Mouse (Mus musculus): ENCODE measurements at regions not wholly inside any gene's neighbourhood (a gene's known extent, or its start where the extent isn't known, plus 50 kb on each side); places are given as distances from the start of the nearest gene placed in this dataset.
A peak's percentile ranks its signal among the peaks of the same experiment; 100 is the strongest.

DNA sequence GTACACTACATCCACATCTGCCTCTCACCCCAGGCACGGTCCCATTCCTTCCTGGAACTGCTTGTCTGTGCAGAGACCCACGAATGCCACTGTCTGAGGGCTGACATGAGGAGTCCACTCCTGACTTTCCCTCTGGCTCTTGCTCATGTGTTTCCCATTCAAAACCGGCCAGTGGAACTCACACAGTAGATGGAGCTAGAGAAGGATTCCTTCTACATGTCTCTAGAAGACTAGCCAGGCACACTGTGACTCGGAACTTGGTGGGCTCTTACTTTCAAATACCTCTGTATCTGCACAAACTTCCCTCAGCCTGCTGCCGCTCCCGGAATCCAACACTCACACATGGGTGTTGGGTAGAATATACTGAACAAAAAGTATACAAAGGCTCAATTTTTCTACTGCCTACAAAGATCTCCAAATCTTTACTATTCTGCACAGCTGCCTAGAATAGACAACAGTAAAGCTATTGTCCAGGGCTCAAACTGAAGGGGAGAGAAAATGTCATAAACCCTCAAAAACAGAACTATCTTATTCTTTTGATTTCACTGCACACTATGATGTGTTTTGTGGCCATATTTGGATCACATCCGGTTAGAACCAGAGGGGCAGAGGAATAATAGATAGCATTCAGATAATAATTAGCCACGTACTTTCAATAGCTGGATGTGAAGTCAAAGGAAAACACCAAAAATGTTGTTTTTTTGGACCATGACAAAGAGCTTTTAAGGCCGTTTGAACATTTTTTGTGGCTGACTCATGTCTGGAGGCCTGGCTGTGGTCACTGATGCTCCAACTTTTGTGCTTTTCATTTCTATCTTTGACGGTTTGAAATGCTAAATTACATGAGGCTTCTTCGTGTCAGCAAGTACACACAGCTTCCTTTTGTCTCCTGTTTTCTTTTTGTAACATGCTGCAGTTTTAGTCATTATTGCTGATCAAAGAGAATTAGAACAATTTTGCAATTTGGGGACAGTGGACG, 164.3 kb upstream of the Foxd3 start:
- no peak for DNase-seq (ENCODE audit: low spot score)

DNA sequence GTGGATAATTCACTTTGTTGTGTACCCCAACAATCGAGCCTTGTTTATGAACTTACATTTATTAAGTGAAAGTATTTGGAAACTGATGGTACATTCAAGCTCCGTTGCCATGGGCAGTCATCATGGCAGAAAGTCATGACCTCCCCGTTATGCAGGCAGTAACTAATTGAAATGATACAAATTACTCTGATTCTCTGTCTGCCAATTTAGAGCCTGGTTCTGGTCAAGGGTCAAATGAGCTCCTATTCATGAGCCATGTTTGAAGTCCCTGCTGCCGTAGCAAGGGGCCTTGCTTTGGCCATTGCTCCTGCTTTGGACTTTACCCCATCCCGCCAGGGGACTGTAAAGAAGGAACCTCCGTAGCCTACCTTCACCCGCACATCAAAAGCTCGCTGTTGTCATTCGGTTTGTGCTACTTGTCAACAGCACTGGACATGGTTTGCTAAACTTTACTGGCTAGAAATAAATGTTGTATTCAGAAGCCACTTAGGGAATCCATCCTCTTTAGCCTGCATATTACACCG, 152.8 kb upstream of the Foxd3 start:
- DNase-seq (ENCODE audit: low spot score), result no peak

DNA sequence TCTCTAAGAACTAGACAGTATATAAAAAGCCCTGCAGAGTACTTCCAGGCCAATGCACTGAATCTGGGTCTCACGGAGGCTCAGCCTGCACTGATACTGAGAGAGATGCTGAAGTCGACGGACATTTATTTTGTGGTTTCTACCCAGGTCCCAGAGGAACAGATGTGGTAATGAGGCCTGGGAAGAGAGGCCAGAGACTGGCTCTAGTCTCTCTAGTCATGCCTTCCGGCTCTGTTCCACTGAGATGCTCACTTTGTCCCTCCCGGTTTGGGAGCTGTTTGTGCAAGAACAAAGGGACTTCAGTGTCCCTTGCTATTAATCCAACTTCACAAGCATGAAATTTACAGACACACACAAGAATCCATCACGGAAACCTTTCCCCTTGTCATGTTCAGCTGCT, 144.1 kb upstream of the Foxd3 start:
- DNase-seq (ENCODE audit: low spot score), result no peak

DNA sequence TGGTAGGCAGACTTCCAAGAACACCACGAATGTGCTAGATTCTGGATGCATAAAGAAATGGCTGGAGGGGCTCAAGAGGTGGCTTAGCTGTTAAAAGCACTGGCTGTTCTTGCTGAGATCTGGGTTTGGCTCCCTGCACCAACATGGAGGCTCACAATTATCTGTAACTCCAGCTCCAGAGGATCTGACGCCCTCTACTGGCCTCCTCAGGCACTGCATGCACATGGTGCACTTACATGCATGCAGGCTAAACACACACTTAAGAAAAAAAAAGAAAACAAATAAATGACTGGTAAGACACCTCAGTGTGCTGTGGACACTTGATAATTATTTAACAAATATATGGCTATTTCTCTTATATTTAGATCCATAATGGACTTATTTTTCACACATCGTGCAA, 139.2 kb upstream of the Foxd3 start:
- no peak for DNase-seq (ENCODE audit: low spot score)

DNA sequence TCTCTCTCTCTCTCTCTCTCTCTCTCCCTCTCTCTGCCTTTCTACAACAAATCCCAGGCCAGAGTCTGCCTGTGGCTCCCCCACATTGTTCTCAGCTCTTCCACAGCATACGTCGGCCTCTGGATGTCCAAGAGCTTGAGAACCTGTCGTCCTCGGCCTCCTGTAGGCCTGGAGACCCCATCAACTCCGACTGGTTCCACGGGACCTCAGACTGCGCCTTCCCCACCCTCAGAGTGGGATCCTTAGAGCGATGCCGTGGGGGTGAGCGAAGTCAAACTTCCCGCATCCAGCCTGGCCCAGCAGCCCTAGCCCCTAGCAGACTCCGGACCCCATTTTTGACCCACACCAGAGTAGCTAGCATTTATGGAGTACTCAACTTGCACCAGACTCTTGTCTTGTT, 128.7 kb upstream of the Foxd3 start:
- no peak for DNase-seq (ENCODE audit: low spot score)

DNA sequence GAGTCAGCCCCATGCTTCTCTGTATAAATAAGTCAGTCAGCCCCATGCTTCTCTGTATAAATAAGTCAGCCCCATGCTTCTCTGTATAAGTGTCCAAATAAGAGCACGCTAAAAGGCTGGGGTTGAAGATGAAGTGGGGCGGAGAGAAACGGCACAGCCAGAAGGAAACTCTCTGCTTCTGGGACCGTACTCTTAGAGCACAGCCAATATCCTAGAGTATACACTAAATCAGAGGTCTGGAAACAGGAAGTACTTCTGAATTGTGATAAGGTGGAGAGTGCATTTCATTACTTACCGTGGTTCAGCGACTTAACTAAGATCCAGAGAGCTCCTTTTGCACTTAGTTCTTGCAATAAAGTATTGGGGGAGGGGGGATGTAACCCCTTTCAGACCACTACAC, 112.1 kb upstream of the Foxd3 start:
- DNase-seq (ENCODE audit: low spot score), result no peak

DNA sequence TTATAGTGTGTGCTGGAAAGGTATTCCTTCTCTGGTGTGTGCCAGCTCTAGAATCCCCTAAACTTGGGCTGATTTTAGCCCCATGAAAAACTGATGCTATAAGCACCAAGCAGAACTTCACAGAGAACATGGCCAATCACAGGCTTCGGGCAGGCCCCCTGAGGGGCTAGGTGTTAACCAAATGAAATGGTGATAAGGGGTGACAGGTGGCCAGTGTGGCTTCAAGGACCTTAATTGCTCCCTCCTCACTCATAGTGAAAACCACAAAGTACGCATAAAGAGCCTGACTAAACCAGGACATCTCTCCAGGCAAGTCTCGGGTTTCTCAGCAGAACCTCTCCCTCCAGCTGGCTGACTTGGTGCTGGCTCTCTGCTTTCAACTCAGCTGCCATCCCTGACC, 110.4 kb upstream of the Foxd3 start:
- DNase-seq (ENCODE audit: low spot score), result no peak

DNA sequence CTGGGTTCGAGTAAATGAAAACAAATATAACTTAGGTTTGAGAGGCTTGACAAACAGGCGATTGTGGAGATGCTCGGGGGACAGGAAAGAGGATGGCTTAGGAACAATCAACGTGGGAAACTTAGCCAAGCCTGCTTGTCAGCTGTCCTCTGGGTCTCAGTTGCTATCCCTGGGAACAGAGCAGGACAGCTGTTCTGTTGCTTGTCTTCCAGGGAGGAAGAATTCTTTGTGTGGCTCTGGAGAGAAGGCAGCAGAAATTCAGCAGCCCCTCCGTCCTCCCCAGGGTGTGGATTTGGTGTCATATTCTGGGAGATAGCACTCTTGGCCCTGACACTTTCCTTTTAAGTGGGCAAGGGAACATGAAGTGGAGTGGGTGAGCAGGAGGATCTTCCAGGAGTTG, 98.1 kb upstream of the Foxd3 start:
- no peak for DNase-seq (ENCODE audit: low spot score)

DNA sequence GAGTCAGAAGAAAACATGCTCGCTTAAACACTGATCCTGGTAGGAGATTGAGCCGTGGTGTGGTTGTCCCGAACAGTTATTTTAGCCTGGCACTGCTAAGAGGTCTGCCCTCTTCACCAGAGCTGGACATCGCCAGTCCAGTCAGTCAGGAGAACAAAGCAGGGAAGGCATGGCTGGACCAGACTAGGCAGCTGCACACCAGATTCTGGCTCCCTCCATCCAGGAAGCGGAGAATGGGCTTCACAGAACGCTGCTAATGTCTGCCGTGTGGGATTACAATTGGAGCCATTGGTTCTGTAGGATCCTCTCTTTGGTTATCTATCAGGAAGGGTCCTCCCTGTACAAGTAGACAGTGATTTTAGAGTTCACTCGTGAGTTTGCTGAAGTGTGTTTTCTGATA, 95.5 kb upstream of the Foxd3 start:
- no peak for DNase-seq (ENCODE audit: low spot score)

DNA sequence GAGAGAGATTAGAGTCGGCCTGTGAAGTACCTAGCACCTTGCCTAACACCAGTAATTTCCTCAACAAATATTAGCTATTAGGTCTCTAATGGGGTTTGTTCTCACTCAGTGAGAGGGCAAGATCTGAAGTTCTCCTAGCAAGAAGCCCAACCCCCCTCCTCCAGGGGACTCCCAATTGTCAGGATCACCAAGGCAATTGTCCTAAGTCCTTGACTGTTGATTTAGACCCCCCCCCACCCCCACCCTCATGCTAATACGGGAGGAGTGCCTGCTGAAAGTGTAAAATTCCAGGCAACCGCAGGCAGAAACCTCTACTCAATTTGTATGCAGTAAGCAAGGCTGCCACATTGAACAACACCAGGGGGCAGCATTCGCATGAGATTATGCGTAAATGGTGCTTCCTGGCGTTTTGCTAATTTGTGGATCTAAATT, 94.6 kb upstream of the Foxd3 start:
- DNase-seq (ENCODE audit: low spot score), result peak; percentile 45

DNA sequence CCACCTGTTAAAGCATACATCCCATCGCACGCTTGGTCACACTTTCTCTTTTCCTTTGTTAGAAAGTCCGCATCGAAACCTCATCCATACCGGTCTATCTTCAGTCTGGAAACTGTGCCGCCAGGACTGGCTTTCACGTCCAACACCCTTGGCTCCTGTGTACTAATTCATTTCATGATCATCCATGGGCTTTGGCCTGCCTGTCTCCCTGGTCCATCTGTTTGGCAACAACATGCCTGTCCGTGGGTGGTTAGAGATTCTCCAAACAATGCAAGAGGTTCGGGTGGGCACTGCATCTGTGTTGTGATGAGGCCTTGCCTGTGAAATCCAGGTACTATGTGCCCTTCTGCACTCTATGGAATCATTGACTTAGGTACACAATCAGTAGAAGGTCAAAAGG, 90.7 kb upstream of the Foxd3 start:
- no peak for DNase-seq (ENCODE audit: low spot score)

DNA sequence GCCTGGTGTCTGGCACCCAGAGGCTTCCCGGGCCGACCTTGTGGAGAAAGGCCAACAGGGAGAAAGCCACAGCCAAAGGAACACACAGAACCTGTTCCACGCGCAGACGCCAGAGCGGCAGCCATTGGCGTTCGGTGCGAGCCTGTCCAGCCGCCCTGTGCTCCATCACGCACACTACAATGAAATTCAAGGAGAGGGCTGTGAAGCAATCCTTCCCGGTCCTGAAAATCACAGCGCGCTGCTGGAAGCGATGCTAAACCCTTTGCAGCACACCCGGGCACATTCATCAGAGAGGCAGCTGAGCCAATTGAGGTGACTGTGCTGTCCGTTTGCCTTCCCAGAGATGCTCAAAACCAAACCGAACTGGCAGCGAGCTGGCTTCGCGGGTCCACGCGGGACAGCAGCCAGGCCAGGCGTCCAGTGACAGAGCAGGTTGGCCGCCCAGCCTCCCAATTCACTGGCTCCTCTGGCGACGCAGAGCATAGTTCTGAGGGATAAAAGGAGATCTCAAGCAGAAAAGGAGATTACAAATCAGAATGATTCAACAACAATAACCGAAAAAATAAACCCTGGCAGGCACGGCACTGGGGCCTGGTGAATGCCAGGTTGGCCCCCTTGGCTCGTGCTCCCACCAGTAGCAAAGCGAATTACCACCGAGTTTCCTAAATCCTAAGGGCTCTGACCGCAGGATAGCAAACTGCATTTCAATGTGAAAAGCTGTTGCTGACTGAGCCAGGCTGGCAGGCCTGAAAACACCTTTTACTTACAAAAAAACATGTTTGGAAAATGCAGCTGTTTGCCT, 83.1 kb upstream of the Foxd3 start:
- peak; percentile 46 for DNase-seq (ENCODE audit: low spot score)

DNA sequence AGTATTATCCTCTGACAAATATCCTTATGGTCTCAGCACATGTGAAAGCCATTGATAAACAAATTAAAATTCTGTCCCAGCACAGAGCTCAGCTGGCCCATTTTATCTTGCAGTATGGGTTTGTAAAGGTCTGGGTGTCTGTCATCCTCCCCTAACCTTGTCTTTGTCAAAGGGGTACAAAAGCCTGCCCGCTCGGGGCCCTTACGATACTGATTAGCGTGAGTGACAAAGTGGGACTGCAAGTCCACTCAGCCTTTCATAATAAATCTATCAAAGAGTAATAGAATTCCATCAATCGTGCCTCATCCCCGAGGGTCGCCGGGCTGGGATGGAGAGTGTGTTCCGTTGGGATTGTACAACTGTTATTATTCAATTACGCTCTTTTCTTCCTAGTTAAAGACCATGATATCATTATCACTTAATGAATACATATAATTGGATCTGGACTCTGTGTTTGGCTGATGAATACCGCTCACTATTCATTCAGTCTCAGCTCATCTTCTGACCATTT, 82.0 kb upstream of the Foxd3 start:
- DNase-seq (ENCODE audit: low spot score), result no peak

DNA sequence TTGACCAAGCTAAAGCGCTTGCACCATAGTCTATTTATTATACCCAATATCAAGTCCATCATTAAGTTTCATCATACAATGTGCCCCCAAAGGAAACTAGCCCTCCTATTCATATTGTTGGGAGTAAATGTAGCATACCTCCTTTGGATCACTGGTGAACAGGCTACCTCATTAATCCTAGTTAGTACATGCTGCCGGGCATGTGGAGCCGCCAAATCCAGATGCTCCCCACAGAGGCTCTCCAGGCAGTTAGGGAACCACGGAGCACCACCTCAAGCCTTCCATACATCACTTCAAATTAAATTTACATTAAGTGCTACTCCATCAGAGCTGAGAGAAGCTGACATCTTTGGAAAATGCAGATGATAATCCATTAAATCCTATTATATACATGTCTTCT, 81.1 kb upstream of the Foxd3 start:
- DNase-seq (ENCODE audit: low spot score), result no peak

DNA sequence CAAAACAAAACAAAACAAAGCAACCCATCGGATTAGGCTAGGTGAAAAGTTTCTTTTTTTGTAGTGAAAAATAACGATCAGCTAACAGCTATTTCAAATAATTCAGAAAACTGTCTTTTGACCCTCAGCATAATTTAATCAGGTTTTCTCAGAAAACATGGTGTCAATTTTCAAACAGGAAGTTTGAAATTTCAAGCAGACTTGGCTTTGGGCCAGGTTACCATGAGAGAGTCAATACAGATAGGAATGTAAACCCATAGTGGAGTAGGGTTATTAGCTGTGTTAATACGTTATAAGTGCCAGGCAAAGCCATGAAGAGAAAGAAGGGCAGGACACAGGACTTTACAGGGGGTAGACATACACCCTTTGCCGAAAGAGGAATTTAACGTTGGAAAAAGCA, 58.3 kb upstream of the Foxd3 start:
- DNase-seq (ENCODE audit: low spot score), result no peak

DNA sequence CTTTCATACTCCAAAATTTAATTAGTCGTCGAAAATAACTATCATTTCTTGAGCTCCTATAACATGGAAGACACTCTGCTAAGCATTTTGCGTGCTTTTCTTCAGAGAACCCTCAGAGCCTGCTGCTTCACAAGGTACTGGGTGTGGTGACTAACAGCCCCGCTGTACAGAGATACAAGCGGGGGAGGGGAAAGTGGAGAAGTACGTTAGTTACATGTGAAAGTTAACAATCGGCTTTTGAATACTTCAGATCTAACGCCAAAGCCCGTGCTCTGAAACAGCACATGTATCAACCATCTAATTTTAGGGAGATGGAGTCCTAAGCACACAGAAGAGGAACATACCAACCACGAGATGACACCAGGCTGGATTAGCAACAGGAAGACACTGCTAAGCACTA, 55.4 kb upstream of the Foxd3 start:
- DNase-seq (ENCODE audit: low spot score), result no peak

DNA sequence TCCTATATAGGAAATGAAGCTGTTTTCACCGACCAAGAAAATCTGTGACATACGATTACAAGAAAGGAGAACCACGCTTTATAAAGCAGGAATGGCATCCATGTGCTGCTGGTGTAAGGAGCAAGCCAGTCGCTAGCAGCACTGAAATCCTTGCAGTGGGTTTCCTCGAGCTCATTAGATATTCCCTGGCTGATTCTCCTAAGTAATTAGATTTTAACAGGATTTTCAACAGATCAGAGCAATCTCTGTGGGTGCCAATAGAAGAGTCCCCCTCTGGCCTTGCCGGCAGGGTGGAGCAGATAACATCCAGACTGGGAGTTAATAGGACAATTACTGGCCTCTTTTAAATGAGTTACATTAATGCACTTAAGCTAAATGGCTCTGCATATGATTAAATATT, 54.6 kb upstream of the Foxd3 start:
- DNase-seq (ENCODE audit: low spot score), result no peak
